Mouse (Mus musculus): ENCODE measurements around the gene Cds1.
"Not testable (repeated sequence)": the region's sequence is repeated elsewhere in the genome, so short reads cannot be mapped to it uniquely, and the experiment has no call there.

The Cds1 gene

DNA sequence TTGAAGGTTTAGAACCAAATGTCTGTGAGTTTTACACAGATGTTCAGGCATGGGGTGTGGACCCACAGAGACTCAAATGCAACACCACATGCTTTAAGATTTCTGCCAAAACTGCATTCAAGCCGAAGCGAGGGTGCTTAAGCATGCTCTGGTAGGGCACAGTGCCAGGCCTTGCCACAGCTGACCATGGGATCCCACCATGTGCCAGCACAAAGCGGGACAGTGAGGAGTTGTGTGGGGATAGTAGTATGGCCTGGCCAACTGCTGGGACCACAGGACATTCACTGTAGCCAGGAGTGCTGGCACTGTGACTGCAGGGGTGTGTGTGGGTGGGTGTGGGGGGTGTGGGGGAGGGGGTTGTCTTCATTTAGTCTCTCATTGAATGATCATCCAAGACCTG is 64.0 kb downstream of the Cds1 start:
- DNase-seq (ENCODE audit: low spot score), result no peak

DNA sequence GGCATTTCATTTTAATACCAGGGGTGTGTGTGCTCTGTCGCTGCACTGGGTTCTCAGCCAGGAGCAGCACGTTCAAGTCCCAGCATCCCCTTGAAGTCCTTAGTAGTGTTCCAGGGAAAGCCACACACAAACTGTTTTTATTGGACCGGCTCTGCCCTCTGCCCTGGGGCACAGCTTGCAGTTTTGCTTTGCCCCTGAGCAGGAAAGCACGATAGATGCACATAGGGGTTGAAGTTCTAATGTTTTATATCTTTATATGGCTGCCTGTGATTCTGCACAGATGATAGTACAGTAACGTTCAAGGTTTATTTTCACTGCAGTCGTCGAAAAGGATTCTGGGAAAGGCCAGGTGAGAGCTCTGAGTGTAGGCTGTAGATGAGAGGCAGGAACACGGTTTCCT is 65.2 kb downstream of the Cds1 start:
- no peak for DNase-seq (ENCODE audit: low spot score)

DNA sequence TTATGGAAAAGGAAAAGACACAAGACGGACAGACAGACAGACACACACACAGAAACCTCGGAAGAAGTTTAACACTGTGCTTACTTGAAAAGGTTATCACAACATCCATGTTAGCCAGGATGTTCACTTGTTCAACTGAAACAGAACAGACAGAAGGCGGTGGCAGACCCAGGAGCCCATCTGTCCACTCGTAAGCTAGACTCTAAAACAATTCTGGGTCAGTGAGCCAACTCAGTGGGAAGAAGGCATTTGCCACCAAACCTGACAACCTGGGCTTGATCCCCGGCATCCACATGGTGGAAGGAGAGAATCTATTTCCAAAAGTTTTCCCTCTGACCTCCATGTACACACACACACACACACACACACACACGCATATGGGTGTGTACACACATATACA is 67.1 kb downstream of the Cds1 start:
- no peak for DNase-seq (ENCODE audit: low spot score)

DNA sequence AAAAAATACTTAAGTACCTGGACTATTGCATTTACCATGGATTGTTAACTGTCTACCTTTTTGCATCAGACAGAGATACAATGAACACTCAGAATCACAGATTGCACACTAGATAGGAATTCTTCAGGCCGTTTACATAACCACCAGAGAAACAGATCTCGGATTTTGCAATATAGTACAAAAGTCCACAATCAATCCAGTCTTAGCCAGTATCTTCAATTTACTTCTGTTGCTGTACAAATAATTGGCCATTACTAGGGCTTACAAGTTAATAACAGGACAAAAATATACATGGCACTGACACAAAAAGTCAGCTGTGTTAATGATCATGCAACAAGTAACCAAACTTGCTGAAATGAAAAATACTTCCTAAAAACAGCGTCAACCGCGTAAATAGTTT is 68.1 kb downstream of the Cds1 start:
- DNase-seq (ENCODE audit: low spot score), result no peak

DNA sequence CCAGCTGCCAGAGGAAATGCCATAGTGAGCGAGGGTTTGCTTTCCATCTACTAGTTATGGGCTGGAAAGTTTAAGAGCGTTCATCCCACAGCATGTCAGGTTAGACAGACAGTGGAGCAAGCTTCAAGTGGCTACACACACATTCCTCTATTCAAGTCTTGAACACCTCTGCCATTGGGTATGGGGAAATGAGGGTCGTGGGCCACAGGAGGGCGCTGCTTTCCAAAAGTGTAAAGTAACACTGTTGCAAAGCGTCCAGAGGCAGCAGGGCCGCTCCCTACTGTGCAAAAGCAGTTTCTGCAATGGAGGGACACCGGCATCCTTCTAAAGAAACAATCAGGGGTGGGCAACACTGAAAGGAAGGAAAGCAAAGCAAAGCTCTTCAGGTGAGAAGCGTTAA is 68.9 kb downstream of the Cds1 start:
- no peak for DNase-seq (ENCODE audit: low spot score)

DNA sequence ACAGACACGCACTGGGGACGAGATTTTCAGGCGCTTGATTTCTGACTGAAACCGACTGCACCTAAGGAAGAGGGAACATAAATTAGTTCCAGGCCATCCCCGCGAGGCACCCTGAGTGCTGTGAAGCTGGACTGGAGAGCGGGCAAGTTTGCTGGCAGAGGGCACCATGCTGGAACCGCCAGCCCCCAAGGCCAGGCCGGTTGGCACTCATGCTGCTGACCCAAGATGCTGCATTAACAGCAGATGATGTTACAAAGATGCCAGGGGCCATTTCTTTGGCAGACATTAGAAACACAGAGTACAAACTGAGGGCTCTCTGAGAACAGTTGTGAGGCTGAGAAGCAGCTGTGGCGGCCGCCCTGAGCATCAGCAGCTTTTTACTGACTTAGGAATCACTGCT is 71.3 kb downstream of the Cds1 start:
- DNase-seq (ENCODE audit: low spot score), result no peak

DNA sequence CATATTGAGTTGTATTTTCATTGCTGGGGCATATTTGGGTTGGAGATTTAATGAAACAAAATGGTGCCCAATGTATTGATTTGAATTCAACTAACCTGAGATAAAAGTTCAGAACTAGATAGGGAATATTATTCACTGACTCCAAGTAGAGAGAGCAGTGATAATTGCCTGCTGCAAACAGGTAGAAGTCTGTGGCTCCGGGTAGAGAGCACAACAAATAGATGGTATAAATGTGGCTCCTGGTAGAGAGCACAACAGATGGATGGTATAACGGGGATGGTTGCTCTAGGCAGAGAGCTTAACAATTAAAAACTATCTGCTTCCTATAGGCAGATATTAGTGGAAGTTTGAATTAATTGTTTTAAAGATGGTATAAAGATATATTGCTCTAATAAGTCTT is 72.7 kb downstream of the Cds1 start:
- DNase-seq (ENCODE audit: low spot score), result not testable (repeated sequence)

DNA sequence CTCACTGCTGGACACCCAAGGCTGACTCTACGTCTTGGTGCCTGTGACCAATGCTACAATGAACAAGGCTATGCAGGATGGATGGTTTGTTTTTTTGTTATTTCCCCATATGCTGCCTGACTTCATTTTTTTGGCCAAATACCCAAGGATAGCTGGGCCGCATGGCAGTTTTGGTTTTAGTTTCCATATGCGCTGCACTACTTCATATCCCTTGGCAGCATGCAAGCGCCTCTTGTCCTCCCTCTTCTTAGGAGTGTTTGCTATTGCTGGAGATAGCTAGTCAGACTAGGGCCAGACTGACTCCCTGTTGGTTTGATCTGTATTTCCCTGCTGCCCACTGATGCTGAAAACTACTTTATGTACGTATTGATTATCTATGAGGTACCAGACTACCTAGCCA is 75.5 kb downstream of the Cds1 start:
- no peak for DNase-seq (ENCODE audit: low spot score)

DNA sequence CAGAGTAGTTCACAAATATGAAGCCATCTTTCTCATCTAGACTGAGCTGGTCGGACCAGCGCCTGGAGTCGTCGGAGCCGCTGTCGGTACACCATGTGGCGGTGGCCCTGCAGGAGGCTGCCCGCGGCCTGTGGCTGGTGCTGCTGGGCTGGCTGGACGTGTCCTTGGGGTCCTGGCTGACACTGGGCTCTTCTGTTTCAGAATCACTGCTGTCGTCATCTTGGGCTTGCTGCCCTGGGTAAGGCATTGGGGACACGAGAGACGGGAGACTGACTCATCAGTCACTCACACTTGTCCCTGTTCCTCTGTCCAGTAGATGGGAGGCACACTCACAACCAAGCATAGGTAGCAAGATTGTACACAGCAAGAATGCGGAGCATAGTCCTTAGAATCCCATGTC is 80.1 kb downstream of the Cds1 start:
- no peak for DNase-seq (ENCODE audit: low spot score)

DNA sequence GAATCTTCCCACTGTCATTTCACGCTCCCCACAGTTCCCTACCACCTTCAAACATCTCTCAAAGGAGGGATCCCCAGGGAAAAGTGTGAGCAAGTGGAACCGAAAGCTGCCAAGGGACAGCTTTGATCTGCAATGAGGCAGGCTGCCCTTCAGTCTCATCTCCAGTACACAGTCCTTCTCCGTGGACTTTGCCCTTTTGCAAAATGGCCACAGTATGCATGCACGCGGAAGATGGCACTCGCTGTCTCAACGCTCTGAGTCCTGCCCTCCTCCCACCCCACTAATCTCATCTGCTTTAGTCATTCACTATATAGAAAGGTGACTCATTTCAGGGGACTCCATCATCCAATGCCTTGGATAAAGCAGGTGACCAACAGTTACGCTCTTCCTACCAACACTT is 81.0 kb downstream of the Cds1 start:
- DNase-seq (ENCODE audit: low spot score), result no peak

DNA sequence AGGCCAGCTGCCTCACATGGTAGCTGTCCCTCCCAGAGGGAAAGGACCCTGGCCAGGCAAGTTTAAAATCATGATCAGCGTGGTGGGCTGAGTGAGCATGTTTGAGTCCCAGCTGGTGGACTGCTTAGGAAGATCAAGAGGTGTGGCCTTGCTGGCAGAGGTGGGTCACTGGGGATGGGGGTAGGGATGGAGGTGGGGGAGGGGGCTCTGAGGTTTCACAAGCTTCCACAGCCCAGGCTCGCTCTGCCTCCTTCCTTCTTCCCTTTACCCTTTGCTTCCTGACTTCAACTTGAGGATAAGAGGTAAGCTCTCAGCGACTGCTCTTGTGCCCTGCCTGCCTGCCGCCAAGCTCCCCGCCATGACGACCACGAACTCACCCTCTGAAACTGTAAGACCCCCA is 82.4 kb downstream of the Cds1 start:
- no peak for DNase-seq (ENCODE audit: low spot score)

DNA sequence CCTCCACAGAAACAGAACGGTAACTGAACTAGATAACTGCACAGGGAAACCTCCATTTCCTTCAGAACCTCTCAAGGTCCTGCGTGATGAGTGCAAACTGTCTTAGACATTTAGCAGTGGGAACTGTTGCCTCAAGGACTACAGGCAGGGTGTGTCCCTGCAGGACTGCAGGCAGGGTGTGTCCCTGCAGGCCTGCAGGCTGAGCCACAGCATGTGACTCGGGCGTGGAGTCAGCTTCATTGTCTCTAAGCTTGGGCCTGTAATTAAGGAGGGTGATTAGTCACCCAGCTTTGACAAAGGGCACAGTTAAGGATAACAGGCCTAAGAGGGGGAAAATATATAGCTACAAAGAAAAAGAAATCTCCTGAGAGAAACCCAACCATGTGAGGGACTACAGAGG is 82.8 kb downstream of the Cds1 start:
- DNase-seq (ENCODE audit: low spot score), result no peak

DNA sequence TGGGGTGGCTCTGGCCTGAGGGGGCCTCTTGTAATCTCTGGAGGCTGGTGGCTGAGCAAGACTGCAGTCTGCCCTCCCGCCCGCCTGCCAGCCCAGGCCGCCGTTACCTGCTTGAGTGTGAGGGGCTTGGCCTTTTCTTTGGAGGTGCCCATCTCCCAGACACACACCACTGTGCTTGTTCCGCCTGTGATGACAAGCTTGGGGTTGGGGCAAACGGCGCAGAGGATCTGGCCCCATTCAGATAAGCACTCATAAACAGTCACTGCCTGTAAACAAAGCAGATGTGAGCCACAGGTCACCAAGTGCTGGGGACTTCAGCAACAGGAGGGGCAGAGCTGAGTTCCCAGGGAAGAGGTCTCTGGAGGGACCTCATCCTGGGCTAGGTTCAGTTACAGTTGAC is 86.2 kb downstream of the Cds1 start:
- no peak for DNase-seq (ENCODE audit: low spot score)

DNA sequence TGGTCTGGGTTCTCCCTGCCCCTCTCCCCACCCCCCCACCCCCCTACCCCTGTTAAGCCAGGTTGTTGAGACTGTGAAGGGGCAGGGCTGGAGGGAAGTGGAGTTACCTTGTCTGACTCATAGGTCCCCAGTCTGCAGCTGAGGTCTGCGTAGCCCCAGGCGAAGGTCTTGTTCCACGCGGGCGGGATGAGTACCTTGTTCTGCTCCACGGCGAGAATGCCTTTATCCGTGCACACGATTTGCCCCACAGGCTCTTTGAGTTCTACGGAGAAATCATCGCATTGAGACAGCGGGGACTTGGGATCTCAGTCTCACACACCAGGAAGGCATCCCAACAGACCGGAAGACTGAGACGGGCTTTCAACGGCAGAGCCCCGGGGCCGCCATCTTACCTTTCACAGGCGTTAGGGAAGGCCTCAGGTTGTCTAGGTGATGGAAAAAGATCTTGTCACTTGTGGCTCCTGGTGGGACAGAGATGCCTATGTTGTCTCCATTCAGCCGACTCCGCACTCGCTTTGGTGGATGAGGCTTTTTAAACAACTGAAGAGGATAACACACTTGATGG is 87.3 kb downstream of the Cds1 start:
- no peak for DNase-seq (ENCODE audit: low spot score)

DNA sequence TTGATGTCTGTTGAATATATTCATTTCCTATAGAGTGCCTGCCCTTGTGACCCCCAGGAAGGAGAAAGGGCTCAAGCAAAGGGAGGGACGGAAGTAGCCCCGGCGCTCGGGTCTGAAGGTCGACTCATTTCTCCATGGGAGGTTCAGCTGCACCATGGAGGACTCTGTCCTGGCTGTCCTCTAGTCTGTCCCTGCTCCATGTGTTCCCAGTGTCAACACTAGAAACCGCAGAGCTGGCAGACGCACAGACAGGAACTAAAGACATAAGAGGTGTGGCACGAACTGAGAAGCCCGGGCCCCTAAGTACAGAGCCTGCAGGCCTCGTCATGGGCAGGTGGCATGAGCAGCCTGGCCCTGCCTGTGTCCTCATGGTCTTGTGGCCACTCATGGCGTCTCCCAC is 89.2 kb downstream of the Cds1 start:
- no peak for DNase-seq (ENCODE audit: low spot score)

DNA sequence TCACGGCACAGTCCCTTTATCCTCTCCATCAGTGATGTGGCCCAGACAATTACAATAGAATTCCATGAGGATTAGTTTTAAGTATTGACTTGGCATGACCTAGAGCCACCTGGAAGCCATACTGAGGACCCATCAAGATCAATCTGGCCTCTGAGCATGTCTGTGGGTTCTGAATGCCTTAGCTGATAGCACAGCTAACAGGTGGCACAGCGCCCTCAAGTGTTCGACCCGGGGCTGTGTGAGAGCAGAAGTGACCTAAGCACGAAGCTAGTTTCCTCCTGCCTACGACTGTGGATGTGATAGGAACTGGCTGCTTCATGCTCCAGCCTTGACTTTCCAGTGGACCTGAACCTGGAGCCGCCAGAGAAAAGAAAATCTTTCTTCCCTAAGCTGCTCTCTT is 89.7 kb downstream of the Cds1 start:
- DNase-seq (ENCODE audit: low spot score), result no peak

DNA sequence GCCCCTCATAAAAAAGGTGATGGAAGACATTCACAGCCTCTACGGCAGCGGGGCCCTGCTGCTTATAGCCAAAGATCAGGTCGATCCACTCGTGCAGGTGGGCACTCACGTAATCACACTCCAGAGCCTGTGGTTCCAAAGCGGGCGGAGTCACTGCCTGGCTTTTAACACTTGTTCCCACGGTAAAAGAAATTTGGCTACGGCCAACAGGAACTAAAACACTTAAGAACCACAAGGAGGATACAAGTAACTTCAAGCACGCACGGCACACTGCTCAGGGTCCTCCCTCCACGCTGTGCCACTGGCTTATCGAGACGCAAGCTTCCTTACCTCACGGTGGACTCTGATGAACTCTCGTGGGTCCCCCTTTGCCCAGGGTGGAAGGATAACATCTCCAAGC is 90.5 kb downstream of the Cds1 start:
- no peak for DNase-seq (ENCODE audit: low spot score)

DNA sequence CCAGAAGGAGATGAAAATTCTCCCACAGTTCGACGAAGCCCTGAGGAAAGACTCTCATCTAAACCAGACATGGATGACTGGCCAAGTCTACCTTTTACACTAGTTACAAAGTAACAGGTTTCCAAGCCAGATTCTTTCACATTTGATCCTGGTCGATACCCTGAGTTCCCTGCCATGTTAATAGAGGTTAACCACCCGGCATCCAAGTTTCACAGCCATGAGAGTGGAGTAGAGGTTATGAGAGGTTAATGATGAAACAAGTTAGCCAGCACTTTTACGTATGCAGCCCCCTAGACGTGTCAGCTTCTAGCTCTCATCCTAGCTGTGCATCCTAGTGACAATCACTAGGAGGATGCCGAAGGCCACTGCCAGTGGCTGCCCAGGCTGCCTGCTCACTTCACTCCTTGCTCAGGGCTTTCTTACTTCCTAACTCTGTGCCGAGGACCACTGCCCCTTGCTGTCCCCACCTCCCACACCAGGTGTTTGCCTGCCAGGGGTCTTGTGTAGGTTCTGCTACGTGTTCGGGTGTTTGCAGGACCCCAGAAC is 94.0 kb downstream of the Cds1 start:
- DNase-seq (ENCODE audit: low spot score), result no peak

DNA sequence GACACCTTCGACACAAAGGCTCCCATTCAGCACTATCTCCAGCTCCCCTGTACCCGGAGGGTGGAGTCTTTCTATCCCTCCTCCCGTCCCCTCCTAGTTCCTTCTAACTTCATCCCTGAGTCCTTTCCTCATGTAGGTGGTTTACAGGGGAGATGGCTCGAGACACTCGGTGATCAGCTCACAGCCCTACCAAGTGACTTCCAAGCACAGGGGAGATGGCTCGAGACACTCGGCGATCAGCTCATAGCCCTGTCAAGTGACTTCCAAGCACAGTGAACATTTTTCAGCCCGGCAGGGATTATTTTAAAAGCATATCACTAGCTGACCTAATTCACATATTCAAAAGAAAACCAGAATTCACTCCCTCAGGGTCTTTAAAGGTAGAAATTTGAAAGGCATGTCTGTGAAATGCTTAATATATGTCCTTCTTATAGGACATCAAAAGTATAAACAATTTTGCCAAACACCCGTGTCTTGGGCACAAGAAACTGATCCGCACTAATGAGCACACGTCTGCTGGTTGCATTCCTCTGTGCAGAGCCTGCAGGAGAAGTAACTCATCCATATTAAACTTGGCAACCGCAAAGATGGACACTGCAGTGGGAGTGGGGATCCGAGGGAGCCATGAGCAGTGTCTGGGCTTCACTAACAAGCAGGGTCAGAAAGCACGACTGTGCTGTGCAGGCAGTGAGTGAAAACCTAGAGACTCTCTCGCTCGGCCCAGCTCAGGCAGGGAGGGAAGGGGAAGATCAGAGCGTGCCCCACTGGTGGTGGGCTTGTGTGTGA is 97.0 kb downstream of the Cds1 start:
- DNase-seq (ENCODE audit: low spot score), result no peak

DNA sequence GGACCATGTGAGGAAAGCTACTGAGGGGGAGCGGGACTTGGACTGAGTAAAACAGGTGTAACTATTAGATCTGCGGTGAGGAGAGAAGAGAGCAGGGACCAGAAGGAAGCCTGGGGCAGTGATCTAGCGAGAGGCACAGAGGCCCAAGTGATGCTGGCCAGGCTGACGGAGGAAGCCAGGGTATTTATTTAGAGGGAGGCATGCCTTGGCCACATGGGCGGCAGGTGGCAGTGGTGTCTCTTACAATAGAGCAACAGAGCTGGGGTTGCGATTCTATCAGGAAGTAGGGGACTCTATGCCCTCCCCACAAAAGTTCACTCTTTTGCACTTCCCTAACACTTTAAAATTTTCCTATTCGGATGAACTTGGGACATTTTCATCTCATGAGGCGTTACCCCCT is 97.7 kb downstream of the Cds1 start:
- DNase-seq (ENCODE audit: low spot score), result no peak

DNA sequence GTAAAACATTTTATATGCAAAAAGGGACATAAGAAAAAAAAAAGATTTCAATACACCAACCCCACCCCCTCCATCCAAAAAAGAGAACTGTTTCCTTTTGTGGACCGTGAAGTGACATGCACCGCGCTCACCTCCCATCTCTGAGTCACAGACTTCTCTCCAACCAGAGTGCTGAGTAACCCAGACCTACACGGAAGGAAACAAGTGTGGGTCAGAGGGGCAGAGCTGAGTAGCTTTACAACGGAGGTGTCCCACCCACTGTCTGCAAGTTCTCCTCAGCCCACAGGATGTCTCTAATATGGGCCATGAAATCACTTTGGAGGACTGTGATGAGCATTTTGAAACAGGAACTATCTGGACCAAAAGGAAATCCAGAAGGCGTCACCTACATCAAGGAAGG is 99.0 kb downstream of the Cds1 start:
- DNase-seq (ENCODE audit: low spot score), result no peak

DNA sequence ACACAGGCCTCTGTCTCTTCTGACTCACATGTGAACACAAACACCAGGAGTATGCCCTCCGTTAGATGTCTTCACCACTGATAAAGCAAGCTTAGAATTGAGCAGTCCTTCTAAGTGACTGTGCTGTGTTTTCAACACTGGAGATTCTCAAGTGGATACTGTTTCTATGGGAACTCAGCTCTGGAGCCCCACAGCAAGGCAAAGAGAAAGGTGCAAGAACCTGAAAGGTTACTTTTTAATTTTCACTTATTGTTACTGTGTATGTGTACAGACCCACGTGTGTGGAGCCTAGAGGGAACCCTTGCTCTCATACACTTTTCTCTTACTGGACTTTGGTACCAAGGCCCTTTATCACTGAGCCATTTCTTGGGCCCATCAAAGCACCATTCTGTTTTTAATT is 101.8 kb downstream of the Cds1 start:
- no peak for DNase-seq (ENCODE audit: low spot score)

All from urinary bladder, postnatal 14 days (tissue).